Mouse (Mus musculus): ENCODE data around the gene App.

GRCm38 (mm10) chr16:85041153-85041959, 132.2 kb downstream of the App start:
- TF ChIP-seq POLR2A (IDR thresholded peaks at IDR 0.05; ENCODE audit: extremely low read depth, insufficient read depth, low read length) = no peak
- no peak for TF ChIP-seq CTCF (IDR thresholded peaks at IDR 0.05; ENCODE audit: low read depth, low read length)

All from liver, adult 2 months (tissue).